Mouse (Mus musculus) gastrocnemius, postnatal 14 days (tissue): ENCODE results near the gene Hormad2. TPM values are rescaled to one million over a fixed set of nuclear protein-coding genes. Genes with fewer than 3 reads are reported as not detected.
A peak's percentile ranks its signal among the peaks of the same experiment; 100 is the strongest.

Experiments used
- DNase-seq: peaks from one replicate; pipeline ENCODE4 v3.0.0; 2021; ENCODE audit warnings: mixed read lengths
- intact Hi-C: fragments of 180-260 bp; cut with DNase I; formaldehyde crosslinking; loops from one replicate; pipeline ENCODE4 v1.15.1; 2025; ENCODE audit warnings: low total_unique reads
- total RNA-seq, 2 experiments: library from RNA; stranded (reverse); gene quantifications; 2 replicates each; pipeline ENCODE4 v1.2.3; 2021

Hormad2 gene
- total RNA-seq, 2 experiments from 2014 or later = not detected

DNA sequence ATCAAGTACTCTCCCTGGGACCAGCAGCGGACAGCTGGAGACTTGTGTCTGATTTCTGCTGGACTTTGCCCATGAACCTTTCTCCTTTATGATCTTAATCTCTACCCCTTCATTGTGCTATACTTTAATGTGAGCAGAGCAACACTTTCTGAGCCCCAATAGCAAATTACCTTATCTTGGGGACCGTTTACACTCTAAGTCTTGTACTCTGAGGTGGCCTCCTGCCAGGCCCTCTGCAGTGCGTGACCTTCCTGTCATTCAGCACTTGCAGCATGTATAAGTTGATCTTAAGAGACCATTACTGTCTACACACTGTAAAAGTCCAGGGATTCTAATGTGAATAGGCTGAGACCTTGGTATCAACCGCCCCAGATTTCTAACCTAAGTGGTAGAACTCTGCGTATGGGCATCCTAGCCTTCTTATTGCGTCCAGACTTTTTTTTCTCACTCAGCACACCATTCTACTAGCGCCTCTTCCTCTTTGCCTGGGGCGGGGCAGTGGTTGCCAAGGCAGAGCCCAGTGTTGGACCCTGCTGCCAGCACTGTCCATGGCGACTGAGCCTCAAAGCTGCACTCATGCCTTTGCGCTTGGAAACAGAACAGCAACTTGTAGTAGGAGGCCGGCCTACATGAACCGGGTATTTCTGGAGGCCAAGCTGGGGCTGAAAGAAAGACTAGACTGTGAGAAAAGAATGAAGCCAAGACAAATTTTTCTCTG, 11.7 kb upstream of the Hormad2 start:
- no peak for DNase-seq
- intact Hi-C loops = no loop called here

- intact Hi-C loops = no loop called here
- DNase-seq = peak; percentile 47
Observed at GRCm38 (mm10) chr11:4451116-4451515, 10.2 kb upstream of the Hormad2 start.

DNA sequence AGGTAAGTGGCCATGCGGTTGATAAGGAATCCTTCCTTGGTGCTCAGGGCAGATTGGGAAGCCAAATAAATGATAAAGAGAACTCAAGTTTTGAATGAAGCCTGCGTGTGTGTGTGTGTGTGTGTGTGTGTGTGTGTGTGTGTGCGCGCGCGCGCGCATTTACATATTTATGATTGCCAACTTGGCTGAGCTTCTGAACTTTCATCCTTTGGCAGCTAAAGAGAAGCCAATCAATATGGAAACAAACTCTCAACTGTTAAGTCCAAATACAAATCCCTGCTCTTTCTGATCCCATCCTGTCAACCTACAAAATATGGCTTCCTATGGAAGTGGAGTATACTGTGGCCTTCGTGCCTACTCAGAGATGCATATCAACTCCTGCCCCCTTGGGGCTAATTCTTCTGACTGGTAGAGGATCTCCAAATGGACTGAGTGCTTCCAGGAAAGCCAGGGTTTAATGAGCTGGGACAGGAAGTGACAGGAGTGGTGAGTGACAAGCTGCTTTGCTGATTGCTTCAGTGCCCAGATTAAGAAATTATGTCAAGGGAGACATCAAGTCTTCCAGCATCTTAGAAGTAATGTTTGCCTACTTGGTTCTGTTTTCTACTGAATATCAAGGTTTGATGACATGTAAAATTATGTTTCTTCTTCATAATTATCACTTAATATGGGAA, 5.4 kb upstream of the Hormad2 start:
- intact Hi-C loops = no loop called here
- DNase-seq = no peak

DNA sequence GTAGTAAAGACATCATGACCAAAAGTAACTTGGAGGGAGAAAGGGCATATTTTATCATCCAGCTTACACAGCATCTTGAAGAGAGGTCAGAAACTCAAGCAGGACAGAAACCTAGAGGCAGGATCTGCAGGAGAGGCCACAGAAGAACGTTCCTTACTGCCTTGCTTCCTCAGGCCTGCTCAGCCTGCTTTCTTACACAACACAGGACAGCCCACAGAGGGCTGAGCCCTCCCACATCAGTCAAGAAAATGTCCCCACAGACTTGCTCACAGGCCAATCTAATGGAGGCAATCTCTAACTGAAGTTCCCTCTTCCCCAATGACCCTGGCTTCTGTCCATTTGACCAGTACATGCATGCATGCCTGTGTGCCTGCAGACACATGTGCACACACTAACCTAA, 1.4 kb upstream of the Hormad2 start:
- intact Hi-C loops = no loop called here

DNA sequence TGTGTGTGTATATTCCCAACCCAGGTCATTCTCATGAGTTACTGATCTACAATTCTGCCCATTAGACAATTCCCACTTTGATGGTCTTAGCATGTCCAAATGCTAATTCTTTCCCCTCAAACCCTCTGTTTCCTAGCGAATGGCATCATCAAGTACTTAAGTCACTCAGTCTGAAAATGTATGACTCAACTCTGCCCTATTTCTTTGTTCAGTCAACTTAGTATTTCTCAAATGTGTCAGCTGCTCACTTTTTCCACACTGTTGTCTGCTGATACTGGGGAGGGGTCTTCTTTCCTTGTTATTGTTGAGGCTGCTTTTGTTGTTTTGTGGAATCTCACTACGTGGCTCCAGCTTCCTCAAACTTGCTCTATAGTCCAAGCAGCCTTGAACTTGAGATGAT, 2.7 kb downstream of the Hormad2 start:
- DNase-seq = no peak
- intact Hi-C loops = no loop called here

More for the DNA sequence above, 1.4 kb upstream of the Hormad2 start:
- no peak for DNase-seq

- no peak for DNase-seq
- intact Hi-C loops = no loop called here
Observed at GRCm38 (mm10) chr11:4437318-4437717, 3.6 kb downstream of the Hormad2 start.

- intact Hi-C loops = no loop called here
- DNase-seq = no peak
Observed at GRCm38 (mm10) chr11:4436631-4437030, 4.3 kb downstream of the Hormad2 start.

- intact Hi-C loops = no loop called here
- no peak for DNase-seq
Observed at GRCm38 (mm10) chr11:4434461-4434860, 6.4 kb downstream of the Hormad2 start.

GRCm38 (mm10) chr11:4423818-4424217, 17.1 kb downstream of the Hormad2 start:
- DNase-seq = no peak
- intact Hi-C loops = loop anchor here (2.0 to 10.0 kb wide), 2 partner anchors 165 to 289 kb away; partner anchors contain the start of gene Rnf215

DNA sequence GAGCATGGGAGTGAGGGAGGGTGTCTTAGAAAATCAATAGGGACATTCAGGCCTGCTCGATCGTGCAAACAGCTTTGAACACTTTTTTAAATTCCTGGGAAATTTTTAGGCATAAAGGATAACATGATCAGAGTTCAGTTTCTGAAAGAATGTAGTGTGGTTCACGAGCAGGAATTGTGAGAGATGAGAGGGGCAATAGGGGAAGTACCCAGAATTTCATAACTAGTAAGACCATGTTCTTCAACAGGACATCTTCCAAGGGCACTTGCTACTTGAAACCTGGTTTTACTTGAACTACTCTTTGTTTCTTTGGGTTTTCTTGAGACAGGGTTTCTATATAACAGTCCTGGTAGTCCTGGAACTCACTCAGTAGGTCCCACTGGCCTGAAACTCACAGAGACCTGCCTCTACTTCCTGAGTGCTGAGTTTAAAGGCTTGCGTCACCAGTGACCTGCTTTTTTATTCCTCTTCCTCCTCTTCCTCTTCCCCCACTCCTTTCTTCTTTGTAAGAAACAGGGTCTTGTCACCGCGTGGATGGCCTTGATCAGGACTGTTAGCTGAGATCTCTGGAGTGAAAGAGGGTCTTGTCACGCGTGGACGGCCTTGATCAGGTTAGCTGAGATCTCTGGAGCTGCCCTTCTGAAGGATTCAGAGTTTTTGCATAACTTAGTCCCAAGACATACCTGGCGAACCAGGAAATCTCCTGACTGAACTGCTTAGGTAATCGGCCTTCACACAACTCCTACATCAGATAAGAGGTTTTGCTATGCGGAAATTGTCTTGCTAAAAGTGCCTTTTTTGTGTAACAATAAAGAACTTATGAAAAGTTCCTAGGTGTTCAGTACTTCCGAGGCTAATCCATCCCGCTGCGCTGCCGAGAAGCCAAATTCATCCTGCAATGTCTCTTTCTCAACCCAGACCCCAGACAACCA, 18.1 kb downstream of the Hormad2 start:
- intact Hi-C loops = loop anchor here (2.0 to 10.0 kb wide), 2 partner anchors 164 to 288 kb away; partner anchors contain the start of gene Rnf215

GRCm38 (mm10) chr11:4421933-4422488, 18.9 kb downstream of the Hormad2 start:
- intact Hi-C loops = loop anchor here (2.0 to 10.0 kb wide), 2 partner anchors 163 to 287 kb away; partner anchors contain the start of gene Rnf215
- no peak for DNase-seq

More for the DNA sequence above, 18.1 kb downstream of the Hormad2 start:
- no peak for DNase-seq

DNA sequence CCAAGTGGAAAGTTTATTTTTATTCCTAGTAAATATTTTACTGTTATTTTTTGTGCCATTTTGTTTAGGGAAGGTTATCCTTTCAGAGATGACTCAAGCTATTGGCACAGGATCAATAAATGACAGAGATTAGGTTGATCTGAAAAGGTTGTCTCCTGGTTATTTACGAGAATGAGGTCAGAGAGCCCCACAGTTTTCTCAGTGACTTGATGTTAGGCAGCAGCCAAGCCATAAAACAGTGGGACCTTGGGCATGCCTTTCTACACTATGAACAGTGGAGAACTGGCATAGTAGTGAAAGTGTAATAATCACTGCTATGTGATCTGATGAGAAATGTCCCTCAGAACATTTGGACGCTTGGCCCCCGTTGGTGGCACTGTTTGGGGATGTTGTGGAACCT, 22.9 kb downstream of the Hormad2 start:
- intact Hi-C loops = no loop called here

GRCm38 (mm10) chr11:4412294-4412693, 28.6 kb downstream of the Hormad2 start:
- no peak for DNase-seq
- intact Hi-C loops = no loop called here

More for the DNA sequence above, 22.9 kb downstream of the Hormad2 start:
- DNase-seq = no peak

DNA sequence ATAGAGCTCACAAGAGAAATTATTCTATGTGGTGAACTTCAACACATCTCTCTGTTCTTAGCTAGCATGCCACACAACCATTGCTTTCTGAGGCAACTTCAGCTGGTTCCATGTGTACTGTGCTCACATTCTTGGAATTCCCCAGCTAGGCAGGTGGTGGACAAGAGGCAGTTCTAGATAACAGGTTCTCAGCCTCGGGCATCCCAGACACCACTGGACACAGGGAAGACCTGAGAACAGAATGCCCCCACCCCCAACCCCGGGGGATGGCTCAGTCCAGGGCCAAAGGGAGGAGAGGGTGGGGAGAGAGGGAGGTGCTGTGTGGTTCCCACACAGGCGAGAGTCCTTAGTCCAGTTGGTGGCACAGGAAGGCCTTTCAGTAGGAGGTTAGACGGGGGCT, 36.6 kb downstream of the Hormad2 start:
- no peak for DNase-seq
- intact Hi-C loops = no loop called here

DNA sequence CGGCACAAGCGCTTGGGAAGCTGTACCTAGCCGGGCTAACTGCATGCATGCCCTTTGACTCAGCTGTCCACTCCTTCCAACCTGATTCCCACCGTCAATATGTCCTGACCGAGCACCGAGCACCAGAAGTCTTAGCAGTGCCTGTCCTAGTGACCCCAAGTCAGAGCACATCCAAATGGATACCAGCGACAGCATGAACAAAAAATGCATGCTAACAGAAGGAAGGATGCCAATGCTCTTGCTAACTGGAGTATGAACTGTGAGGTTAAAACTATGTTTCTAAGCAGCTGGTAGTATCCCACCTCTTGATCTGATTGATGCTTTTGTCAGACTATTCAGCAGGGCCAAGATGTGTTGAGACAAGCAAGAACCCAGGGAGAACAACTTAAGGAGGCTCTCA, 37.5 kb downstream of the Hormad2 start:
- DNase-seq = no peak

GRCm38 (mm10) chr11:4401251-4401650, 39.7 kb downstream of the Hormad2 start:
- intact Hi-C loops = no loop called here
- DNase-seq = no peak

More for the DNA sequence above, 37.5 kb downstream of the Hormad2 start:
- intact Hi-C loops = no loop called here

- intact Hi-C loops = no loop called here
- no peak for DNase-seq
Observed at GRCm38 (mm10) chr11:4394226-4394625, 46.7 kb downstream of the Hormad2 start.

GRCm38 (mm10) chr11:4388018-4388417, 52.9 kb downstream of the Hormad2 start:
- intact Hi-C loops = no loop called here
- DNase-seq = no peak

DNA sequence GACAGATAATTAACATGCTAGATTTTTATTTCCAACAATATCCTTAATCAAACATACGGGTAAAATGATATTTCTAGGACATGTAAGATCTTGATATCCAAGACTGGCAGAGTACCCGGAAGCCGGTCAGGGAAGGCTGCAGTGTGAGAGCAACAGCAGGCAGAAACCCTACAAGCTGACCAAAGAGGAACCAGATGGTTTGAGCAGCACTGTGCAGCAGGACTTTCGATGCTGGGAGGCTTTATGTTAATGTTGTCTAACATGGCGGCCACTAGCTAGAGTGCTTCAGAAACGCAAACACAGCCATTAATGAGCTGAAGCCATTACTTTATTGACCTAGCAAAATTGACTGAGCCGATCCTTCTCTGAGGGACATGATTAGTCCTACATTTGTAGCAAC, 58.6 kb downstream of the Hormad2 start:
- intact Hi-C loops = no loop called here

DNA sequence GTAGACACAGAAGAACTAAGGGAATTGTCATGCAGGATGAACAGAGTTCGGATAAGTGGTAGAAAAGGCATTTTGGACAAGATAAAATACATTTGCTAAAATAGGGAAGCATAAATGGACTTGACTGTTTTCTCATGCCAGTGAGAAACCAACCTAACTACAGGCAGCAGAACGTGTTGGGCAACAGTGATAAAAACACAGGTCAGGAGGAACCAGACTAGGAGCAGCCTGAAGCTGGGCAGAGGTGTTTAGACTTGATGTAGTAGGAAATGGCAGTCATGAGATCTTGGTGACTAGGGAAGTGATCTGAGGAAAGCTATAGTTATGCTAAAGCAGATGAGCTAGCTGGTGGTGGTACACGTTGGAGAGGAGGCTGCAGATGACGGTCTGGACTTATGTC, 61.0 kb downstream of the Hormad2 start:
- intact Hi-C loops = no loop called here
- no peak for DNase-seq

More for the DNA sequence above, 58.6 kb downstream of the Hormad2 start:
- no peak for DNase-seq
